Comparison of ENCODE assay signal across 9 mouse cellular contexts in genomic region chr17:53588097-53588855, GRCm38 (mm10). TPM values are rescaled to one million over a fixed set of nuclear protein-coding genes. Genes with fewer than 3 reads are reported as not detected.
A peak's percentile ranks its signal among the peaks of the same experiment; 100 is the strongest.
DNase-seq lines count a peak whose midpoint lies in the region; ATAC-seq and TF ChIP-seq lines count a peak whose summit lies in the region.
"Had no signal": no experiment of that assay in that cellular context is flagged by ENCODE, and none has a peak within 500 bp of the region (broad histone marks: within the 10 kb centered on the region; RNA-seq: fewer than 3 reads in every experiment).

No protein-coding gene starts in this region.

- DNase-seq in heart, adult 2 months, result no peak
- DNase-seq in heart, postnatal 10 days, result no peak
- no peak for DNase-seq in lung, postnatal 0 days (ENCODE audit: low spot score)
- DNase-seq in lung, postnatal 4 days, result no peak
- DNase-seq in right cerebral cortex, adult 2 months (ENCODE audit: low spot score in 2 of 2), result no peak
- no peak for DNase-seq in thymus, postnatal 4 days
- DNase-seq: lung, adult 18-20 months had no signal

- peaks cover 10% of the 10 kb centered on the region; the same call in 1 of the 2 replicates for H3K79me2 ChIP-seq in heart, adult 2 months (replicated peaks; ENCODE audit: control insufficient read depth, insufficient read depth, low read length)

- H3K27ac ChIP-seq in heart, adult 2 months, result peak overlapping the region; percentile 84
- H3K27ac ChIP-seq in lung, postnatal 0 days (ENCODE audit: low read length), result 0 out of 2 replicates have a peak overlapping the region, but pooled peaks have one; percentile 81
- peak overlapping the region; percentile 42; the same call in 1 of the 2 replicates for H3K27ac ChIP-seq in embryonic fibroblast, embryonic 13.5 days (ENCODE audit: insufficient read depth, low read length)

- no peaks in the 10 kb centered on the region for H3K9me3 ChIP-seq in lung, postnatal 0 days (ENCODE audit: low read length)

- H3K9ac ChIP-seq in heart, adult 2 months (ENCODE audit: low read depth, low read length), result no peak overlapping the region
- no peak overlapping the region for H3K9ac ChIP-seq in lung, postnatal 0 days (replicated peaks; ENCODE audit: low read depth)

- H3K4me2 ChIP-seq in lung, postnatal 0 days (replicated peaks; ENCODE audit: low read depth, low read length), result no peak overlapping the region

- no peak for ATAC-seq in lung, postnatal 0 days
- 0 out of 2 replicates have a peak, but pooled peaks have one; percentile 18 for ATAC-seq in megakaryocyte progenitor cell, adult 5-6 weeks (replicated peaks; ENCODE audit: poor library complexity)

- no peak for TF ChIP-seq POLR2A in heart, adult 2 months (IDR thresholded peaks at IDR 0.05; ENCODE audit: insufficient read depth, low read depth, low read length)
- no peak for TF ChIP-seq POLR2A in embryonic fibroblast, embryonic 13.5 days (IDR thresholded peaks at IDR 0.05; ENCODE audit: low read depth, low read length)

- H3K27me3 ChIP-seq in heart, adult 2 months (ENCODE audit: control insufficient read depth, insufficient read depth, low read length), result no peaks in the 10 kb centered on the region
- H3K27me3 ChIP-seq in lung, postnatal 0 days (replicated peaks; ENCODE audit: insufficient read depth, low read length), result no peaks in the 10 kb centered on the region

- peaks cover 24% of the 10 kb centered on the region for H3K36me3 ChIP-seq in heart, adult 2 months (ENCODE audit: control insufficient read depth, insufficient read depth, low read length)
- no peaks in the 10 kb centered on the region for H3K36me3 ChIP-seq in lung, postnatal 0 days (ENCODE audit: insufficient read depth, low read length)

- no peak for TF ChIP-seq EP300 in heart, adult 2 months (IDR thresholded peaks at IDR 0.05; ENCODE audit: insufficient read depth, low read depth, low read length)
- TF ChIP-seq EP300 in lung, postnatal 0 days (IDR thresholded peaks at IDR 0.05), result no peak

- intact Hi-C loops in heart, adult 2 months (cut with DNase I), result no loop called here
- intact Hi-C loops in heart, postnatal 10 days (cut with DNase I), result no loop called here

- no peak overlapping the region for H3K4me3 ChIP-seq in heart, adult 2 months
- H3K4me3 ChIP-seq in lung, postnatal 0 days (ENCODE audit: low read depth, low read length), result no peak overlapping the region
- H3K4me3 ChIP-seq in embryonic fibroblast, embryonic 13.5 days (ENCODE audit: insufficient read depth, low read length), result no peak overlapping the region

- 81% methylated on average over 9 of the region's 9 CpGs for WGBS in heart, adult 2 months
- WGBS in lung, postnatal 0 days, result 74% methylated on average over 9 of the region's 9 CpGs

- H3K4me1 ChIP-seq in heart, adult 2 months (ENCODE audit: control insufficient read depth, insufficient read depth, low read length), result peaks cover 21% of the 10 kb centered on the region
- H3K4me1 ChIP-seq in lung, postnatal 0 days (ENCODE audit: insufficient read depth, low read depth, low read length), result peaks cover 11% of the 10 kb centered on the region
- peaks cover 11% of the 10 kb centered on the region for H3K4me1 ChIP-seq in embryonic fibroblast, embryonic 13.5 days (ENCODE audit: control insufficient read depth, insufficient read depth, low read length)

- TF ChIP-seq CTCF in heart, adult 2 months (IDR thresholded peaks at IDR 0.05), result no peak
- TF ChIP-seq CTCF in lung, postnatal 0 days (IDR thresholded peaks at IDR 0.05), result no peak
- no peak for TF ChIP-seq CTCF in embryonic fibroblast, embryonic 13.5 days (IDR thresholded peaks at IDR 0.05; ENCODE audit: borderline replicate concordance, insufficient read depth, low read length)

RNA-seq across cellular contexts. Expression of gene Kat2b, which starts 21.6 kb away (rescaled TPM):
- 10 to 100 TPM; 78.7 to 82.9 TPM for total RNA-seq in heart, adult 2 months (2021)
- polyA plus RNA-seq in heart, adult 2 months (2012; rRNA removed), result 20.0 and 51.0 TPM in 2 replicates
- 10 to 100 TPM; 91.6 to 95.9 TPM for total RNA-seq in heart, postnatal 10 days (2021)
- 9.4 and 9.8 TPM in 2 replicates for polyA plus RNA-seq in lung, postnatal 0 days (2015; fragmentation: Nextera tagmentation; extraction: Ambion mirVana)
- 26.8 and 33.2 TPM in 2 replicates for polyA plus RNA-seq in embryonic fibroblast, embryonic 13.5 days (2011; ENCODE audit: insufficient read length, low read depth, missing spikeins)
- 19.8 and 20.1 TPM in 2 replicates for total RNA-seq in megakaryocyte progenitor cell, adult 5-6 weeks (2015)
- total RNA-seq in megakaryocyte progenitor cell, adult 5-6 weeks (2017), result 23.6 and 37.0 TPM in 2 replicates

RNA-seq across cellular contexts. Expression of gene Pp2d1, which starts 49.0 kb away (rescaled TPM):
- total RNA-seq in heart, adult 2 months (2021), result not detected
- polyA plus RNA-seq in heart, adult 2 months (2012; rRNA removed), result not detected in 2 replicates
- total RNA-seq in heart, postnatal 10 days (2021), result not detected
- polyA plus RNA-seq in lung, postnatal 0 days (2015; fragmentation: Nextera tagmentation; extraction: Ambion mirVana), result 0.23 and 0.27 TPM in 2 replicates
- polyA plus RNA-seq in embryonic fibroblast, embryonic 13.5 days (2011; ENCODE audit: insufficient read length, low read depth, missing spikeins), result 0.35 TPM in 1 of 2 replicates, not detected in the other
- not detected in 2 replicates for total RNA-seq in megakaryocyte progenitor cell, adult 5-6 weeks (2015)
- 0.04 TPM in 1 of 2 replicates, not detected in the other for total RNA-seq in megakaryocyte progenitor cell, adult 5-6 weeks (2017)
